ENCODE assay signal across 7 mouse cellular contexts in the genomic region with DNA sequence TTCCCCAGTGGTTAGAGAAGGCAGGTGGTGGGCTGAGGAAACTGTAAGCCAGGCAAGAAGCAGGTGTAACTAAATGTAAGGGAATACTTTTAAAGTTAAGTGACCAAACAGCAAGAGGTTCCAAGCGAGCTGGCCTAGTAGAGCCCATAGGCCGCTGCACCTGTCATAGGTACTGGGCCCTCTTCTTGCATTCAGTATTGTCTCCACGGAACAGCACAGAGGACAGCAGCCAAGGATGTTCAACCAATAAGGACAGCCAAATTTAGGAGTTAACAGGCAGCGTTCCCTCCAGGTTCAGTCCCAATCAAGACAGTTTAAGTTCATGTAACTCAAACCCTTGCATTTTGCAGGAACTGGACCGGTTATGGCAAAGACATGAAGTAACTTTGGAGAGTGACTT. TPM values are rescaled to one million over a fixed set of nuclear protein-coding genes. Genes with fewer than 3 reads are reported as not detected.
A peak's percentile ranks its signal among the peaks of the same experiment; 100 is the strongest.
DNase-seq lines count a peak whose midpoint lies in the region; ATAC-seq and TF ChIP-seq lines count a peak whose summit lies in the region.

No protein-coding gene starts in this region.

- peak overlapping the region; percentile 98 for H3K27ac ChIP-seq in spleen, adult 2 months (ENCODE audit: insufficient read depth, low read length)
- no peak overlapping the region for H3K27ac ChIP-seq in forebrain, embryonic 13.5 days
- peak overlapping the region; percentile 92; the same call in 1 of the 2 replicates for H3K27ac ChIP-seq in limb, embryonic 14.5 days (replicated peaks; ENCODE audit: low read depth, low read length)
- H3K27ac ChIP-seq in stomach, embryonic 15.5 days: peak overlapping the region; percentile 91; the same call in 1 of the 2 replicates

- no peak for TF ChIP-seq POLR2A in spleen, adult 2 months (IDR thresholded peaks at IDR 0.05; ENCODE audit: low read depth, low read length)
- TF ChIP-seq POLR2A in limb, embryonic 14.5 days (IDR thresholded peaks at IDR 0.05; ENCODE audit: borderline replicate concordance, extremely low read depth, insufficient read depth, insufficient read length): no peak

- H3K36me3 ChIP-seq in spleen, adult 2 months (ENCODE audit: control insufficient read depth, insufficient read depth, low read length): peaks cover 3% of the 10 kb centered on the region; the same call in 1 of the 2 replicates
- no peaks in the 10 kb centered on the region for H3K36me3 ChIP-seq in forebrain, embryonic 13.5 days (ENCODE audit: poor library complexity, severe bottlenecking)
- no peaks in the 10 kb centered on the region for H3K36me3 ChIP-seq in limb, embryonic 14.5 days (ENCODE audit: control insufficient read depth, insufficient read depth, low read length)
- no peaks in the 10 kb centered on the region for H3K36me3 ChIP-seq in stomach, embryonic 15.5 days

- peaks cover 3% of the 10 kb centered on the region for H3K4me1 ChIP-seq in spleen, adult 2 months (ENCODE audit: control insufficient read depth, insufficient read depth, insufficient read length)
- H3K4me1 ChIP-seq in forebrain, embryonic 13.5 days: peaks cover 20% of the 10 kb centered on the region
- H3K4me1 ChIP-seq in limb, embryonic 14.5 days (ENCODE audit: control insufficient read depth, insufficient read depth, low read length): peaks cover 7% of the 10 kb centered on the region
- peaks cover 21% of the 10 kb centered on the region; the same call in 1 of the 2 replicates for H3K4me1 ChIP-seq in stomach, embryonic 15.5 days

- no peak for ATAC-seq in forebrain, embryonic 13.5 days
- ATAC-seq in limb, embryonic 14.5 days (ENCODE audit: low FRiP score, low read depth): no peak
- no peak for ATAC-seq in stomach, embryonic 15.5 days (ENCODE audit: insufficient read depth, low FRiP score, low read depth)

- no peak for DNase-seq in spleen, adult 2 months (ENCODE audit: low read depth in 1 of 2, low spot score in 2 of 2)
- no peak for DNase-seq in spleen, postnatal 36 days (ENCODE audit: low spot score in 2 of 2)
- no peak for DNase-seq in limb, embryonic 14.5 days (ENCODE audit: low spot score)
- no peak for DNase-seq in gastrocnemius, adult 18-20 months (ENCODE audit: low spot score)
- DNase-seq in adrenal gland, postnatal 4 days (ENCODE audit: low spot score in 2 of 2): no peak

- H3K9ac ChIP-seq in forebrain, embryonic 13.5 days: no peak overlapping the region
- H3K9ac ChIP-seq in limb, embryonic 14.5 days (ENCODE audit: low read depth, low read length, severe bottlenecking): peak overlapping the region; percentile 96; the same call in 1 of the 2 replicates
- H3K9ac ChIP-seq in stomach, embryonic 15.5 days: no peak overlapping the region

- TF ChIP-seq CTCF in spleen, adult 2 months (IDR thresholded peaks at IDR 0.05; ENCODE audit: extremely low read depth, insufficient read depth, insufficient read length, insufficient replicate concordance): no peak

- H3K27me3 ChIP-seq in spleen, adult 2 months (ENCODE audit: control insufficient read depth, insufficient read depth, low read length): no peaks in the 10 kb centered on the region
- no peaks in the 10 kb centered on the region for H3K27me3 ChIP-seq in forebrain, embryonic 13.5 days
- no peaks in the 10 kb centered on the region for H3K27me3 ChIP-seq in limb, embryonic 14.5 days (ENCODE audit: control insufficient read depth, insufficient read depth, low read length)
- no peaks in the 10 kb centered on the region for H3K27me3 ChIP-seq in stomach, embryonic 15.5 days (replicated peaks)

- 0 out of 2 replicates have a peak, but pooled peaks cover 3% of the 10 kb centered on the region for H3K9me3 ChIP-seq in forebrain, embryonic 13.5 days (replicated peaks)
- H3K9me3 ChIP-seq in limb, embryonic 14.5 days (ENCODE audit: control insufficient read depth, low read length): no peaks in the 10 kb centered on the region
- H3K9me3 ChIP-seq in stomach, embryonic 15.5 days: no peaks in the 10 kb centered on the region

- whole genome bisulfite sequencing in spleen, adult 2 months: 10% methylated on average over 5 of the region's 5 CpGs
- 26% methylated on average over 5 of the region's 5 CpGs for WGBS in forebrain, embryonic 13.5 days
- 34% methylated on average over 5 of the region's 5 CpGs for WGBS in limb, embryonic 14.5 days
- 38% methylated on average over 5 of the region's 5 CpGs for WGBS in stomach, embryonic 15.5 days

- H3K4me2 ChIP-seq in forebrain, embryonic 13.5 days: peak overlapping the region; percentile 85
- peak overlapping the region; percentile 72 for H3K4me2 ChIP-seq in limb, embryonic 14.5 days (replicated peaks; ENCODE audit: low read depth, low read length, severe bottlenecking)
- peak overlapping the region; percentile 59 for H3K4me2 ChIP-seq in stomach, embryonic 15.5 days

- peak overlapping the region; percentile 81 for H3K4me3 ChIP-seq in spleen, adult 2 months (ENCODE audit: extremely low read depth, insufficient read depth, insufficient read length)
- peak overlapping the region; percentile 87 for H3K4me3 ChIP-seq in forebrain, embryonic 13.5 days
- peak overlapping the region; percentile 89 for H3K4me3 ChIP-seq in limb, embryonic 14.5 days (replicated peaks; ENCODE audit: low read length)
- H3K4me3 ChIP-seq in stomach, embryonic 15.5 days (replicated peaks): peak overlapping the region; percentile 89

RNA-seq across cellular contexts. Expression of gene Irf2, which starts 0.9 kb away (rescaled TPM):
- polyA plus RNA-seq in spleen, adult 2 months (2012; rRNA removed): 28.7 and 28.8 TPM in 2 replicates
- polyA plus RNA-seq in forebrain, embryonic 13.5 days (2015; fragmentation: Nextera tagmentation; extraction: Ambion mirVana): 10.9 and 13.7 TPM in 2 replicates
- 13.8 and 15.1 TPM in 2 replicates for polyA plus RNA-seq in limb, embryonic 14.5 days (2012; rRNA removed)
- 16.8 and 19.0 TPM in 2 replicates for polyA plus RNA-seq in limb, embryonic 14.5 days (2014; fragmentation: Nextera tagmentation; extraction: Ambion mirVana)
- polyA plus RNA-seq in stomach, embryonic 15.5 days (2015; fragmentation: Nextera tagmentation; extraction: Ambion mirVana): 31.5 and 34.5 TPM in 2 replicates
- total RNA-seq in gastrocnemius, adult 18-20 months (2021): 10 to 100 TPM; 34.9 to 42.3 TPM
- total RNA-seq in adrenal gland, postnatal 4 days (2021): 10 to 100 TPM; 56.2 to 62.9 TPM
